Mouse (Mus musculus) kidney, embryonic 16.5 days (tissue): ENCODE data around the gene Cd81. TPM values are rescaled to one million over a fixed set of nuclear protein-coding genes. Genes with fewer than 3 reads are reported as not detected.

Source experiments
- ATAC-seq: fragments of 200-750 bp; cut with Nextera tagmentation; 2 replicates; pipeline ENCODE4 v1.8.0; 2017; ENCODE audit warnings: moderate TSS enrichment; ENCODE audit not compliant: low FRiP score, low TSS enrichment
- H3K27ac ChIP-seq: fragments of 300-500 bp; sonication (generic); 2 replicates; pipeline ENCODE4 v1.5.1; 2014; ENCODE audit warnings: low read length
- H3K27me3 ChIP-seq: fragments of 300-500 bp; sonication (generic); 2 replicates; pipeline ENCODE4 v1.6.1; 2014; ENCODE audit warnings: low read length, control low read depth, mixed read lengths; ENCODE audit not compliant: insufficient read depth
- H3K36me3 ChIP-seq: fragments of 300-500 bp; sonication (generic); 2 replicates; pipeline ENCODE4 v1.6.1; 2014; ENCODE audit warnings: low read length, control low read depth, mixed read lengths; ENCODE audit not compliant: insufficient read depth
- H3K4me1 ChIP-seq: fragments of 300-500 bp; sonication (generic); 2 replicates; pipeline ENCODE4 v1.6.1; 2014; ENCODE audit warnings: low read length, control low read depth, mixed read lengths; ENCODE audit not compliant: insufficient read depth
- H3K4me2 ChIP-seq: fragments of 300-500 bp; sonication (generic); replicated peaks from 2 replicates; pipeline ENCODE4 v1.6.1; 2014; ENCODE audit warnings: low read depth, low read length
- H3K4me3 ChIP-seq: fragments of 300-500 bp; sonication (generic); 2 replicates; pipeline ENCODE4 v1.5.1; 2014; ENCODE audit warnings: mild to moderate bottlenecking, low read length
- H3K9ac ChIP-seq: fragments of 300-500 bp; sonication (generic); replicated peaks from 2 replicates; pipeline ENCODE4 v1.6.1; 2014; ENCODE audit warnings: low read length
- H3K9me3 ChIP-seq: fragments of 300-500 bp; sonication (generic); 2 replicates; pipeline ENCODE4 v1.6.1; 2016; ENCODE audit warnings: low read length, control low read depth
- WGBS: fragments of 180-500 bp; shearing (Covaris S2); extraction: QIAGEN DNeasy Blood & Tissue Kit; methylation state at CpG from one replicate; pipeline ENCODE4 v1.1.7; 2014; 5-methylcytosine and 5-hydroxymethylcytosine counted together
- polyA plus RNA-seq: library from polyadenylated mRNA; unstranded; fragments of >200 nt; fragmentation: Nextera tagmentation; extraction: Ambion mirVana; gene quantifications from 2 replicates; pipeline ENCODE4 v1.2.1, GENCODE M21; 2015

Gene Cd81
- polyA plus RNA-seq, 1 experiment from 2014 or later = 698 TPM

- H3K4me1 ChIP-seq = peaks cover 15% of the 10 kb centered on the region
- H3K9me3 ChIP-seq = no peaks in the 10 kb centered on the region
- H3K4me3 ChIP-seq = no peak overlapping the region
- H3K4me2 ChIP-seq = no peak overlapping the region
- H3K36me3 ChIP-seq = no peaks in the 10 kb centered on the region
- peaks cover under 1% of the 10 kb centered on the region; the same call in 1 of the 2 replicates for H3K27me3 ChIP-seq
- ATAC-seq = no peak
- no peak overlapping the region for H3K27ac ChIP-seq
- no peak overlapping the region for H3K9ac ChIP-seq
These were observed 62.2 kb downstream of the Cd81 start for GRCm38 (mm10) chr7:143114773-143115172.

DNA sequence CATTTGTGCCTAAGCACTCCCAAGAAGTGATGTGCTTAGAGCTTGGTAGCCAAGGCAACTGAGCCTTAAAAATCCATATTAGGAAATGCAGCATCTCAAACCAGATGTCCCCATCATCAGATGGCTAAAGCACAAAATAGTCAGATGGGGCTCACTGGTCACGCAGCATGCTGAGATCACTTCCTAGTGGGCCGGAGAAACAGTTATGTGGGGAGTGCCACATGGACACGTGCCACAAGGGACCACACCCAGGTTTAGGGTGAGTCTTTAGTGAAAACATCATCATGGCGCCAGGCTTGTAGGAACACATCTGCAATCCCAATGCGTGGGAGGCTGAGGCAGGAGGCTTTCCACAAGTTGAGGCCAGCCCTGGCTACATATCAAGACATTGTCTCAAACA lies 64.0 kb downstream of the Cd81 start:
- no peak for ATAC-seq
- Histone ChIP-seq H3K4me2 (no peak overlapping the region), H3K27me3 (no peaks in the 10 kb centered on the region), H3K4me1 (peaks cover 25% of the 10 kb centered on the region), H3K4me3 (no peak overlapping the region), H3K9ac (no peak overlapping the region), H3K36me3 (no peaks in the 10 kb centered on the region), H3K27ac (no peak overlapping the region), H3K9me3 (no peaks in the 10 kb centered on the region)
- WGBS = 79% methylated on average over 5 of the region's 5 CpGs

Other genes with a start within 250 kb of the Cd81 start
- 6.5 and 14.0 TPM in 2 replicates for gene Th, start 121.6 kb upstream of the Cd81 start, polyA plus RNA-seq
- gene Ascl2, start 83.5 kb upstream of the Cd81 start, polyA plus RNA-seq = 0.75 and 1.3 TPM in 2 replicates
- 1.5 and 1.6 TPM in 2 replicates for gene Tspan32, start 47.7 kb upstream of the Cd81 start, polyA plus RNA-seq
- 104 and 120 TPM in 2 replicates for gene Tssc4, start 16.5 kb downstream of the Cd81 start, polyA plus RNA-seq
- gene Trpm5, start 41.9 kb downstream of the Cd81 start, polyA plus RNA-seq = 6.0 and 6.9 TPM in 2 replicates
- gene Kcnq1, start 53.6 kb downstream of the Cd81 start, polyA plus RNA-seq = 9.2 and 9.8 TPM in 2 replicates